Mouse (Mus musculus): Measurements from ENCODE around the gene Gm21915. TPM values are rescaled to one million over a fixed set of nuclear protein-coding genes. Genes with fewer than 3 reads are reported as not detected.

Gm21915 gene
- polyA plus RNA-seq (2012; rRNA removed) = not detected in 2 replicates

GRCm38 (mm10) chr9:40670313-40670712, at the start of gene Gm21915:
Gene Gm21915, plus strand, starts transcription at chr9:40670613.

GRCm38 (mm10) chr9:40685801-40686420, 15.5 kb downstream of the Gm21915 start, which contains the start of gene Clmp:
Gene Clmp, plus strand, starts transcription at chr9:40685962.

Other genes with a start within 250 kb of the Gm21915 start
- gene Gramd1b, start 139.2 kb upstream of the Gm21915 start, polyA plus RNA-seq (2012; rRNA removed) = 34.0 and 35.7 TPM in 2 replicates
- 40.7 and 43.6 TPM in 2 replicates for gene Clmp, start 15.3 kb downstream of the Gm21915 start, polyA plus RNA-seq (2012; rRNA removed)
- 2,380 and 2,391 TPM in 2 replicates for gene Hspa8, start 130.4 kb downstream of the Gm21915 start, polyA plus RNA-seq (2012; rRNA removed)
- 0.80 and 1.3 TPM in 2 replicates for gene Bsx, start 203.5 kb downstream of the Gm21915 start, polyA plus RNA-seq (2012; rRNA removed)